Mouse (Mus musculus) neutrophil, adult 83 days (primary cell): ENCODE data around the gene Tspan18. TPM values are rescaled to one million over a fixed set of nuclear protein-coding genes. Genes with fewer than 3 reads are reported as not detected.

Source experiments
- total RNA-seq, 2 experiments: library from RNA; stranded (reverse); gene quantifications; one replicate each; pipeline ENCODE4 v1.2.4; 2023

The Tspan18 gene
- total RNA-seq: under 1 TPM; 0.24 to 0.44 TPM

GRCm38 (mm10) chr2:93333817-93334731 lies at the start of gene Tspan18:
Gene Tspan18 (minus strand): TSS chr2:93334505.

DNA sequence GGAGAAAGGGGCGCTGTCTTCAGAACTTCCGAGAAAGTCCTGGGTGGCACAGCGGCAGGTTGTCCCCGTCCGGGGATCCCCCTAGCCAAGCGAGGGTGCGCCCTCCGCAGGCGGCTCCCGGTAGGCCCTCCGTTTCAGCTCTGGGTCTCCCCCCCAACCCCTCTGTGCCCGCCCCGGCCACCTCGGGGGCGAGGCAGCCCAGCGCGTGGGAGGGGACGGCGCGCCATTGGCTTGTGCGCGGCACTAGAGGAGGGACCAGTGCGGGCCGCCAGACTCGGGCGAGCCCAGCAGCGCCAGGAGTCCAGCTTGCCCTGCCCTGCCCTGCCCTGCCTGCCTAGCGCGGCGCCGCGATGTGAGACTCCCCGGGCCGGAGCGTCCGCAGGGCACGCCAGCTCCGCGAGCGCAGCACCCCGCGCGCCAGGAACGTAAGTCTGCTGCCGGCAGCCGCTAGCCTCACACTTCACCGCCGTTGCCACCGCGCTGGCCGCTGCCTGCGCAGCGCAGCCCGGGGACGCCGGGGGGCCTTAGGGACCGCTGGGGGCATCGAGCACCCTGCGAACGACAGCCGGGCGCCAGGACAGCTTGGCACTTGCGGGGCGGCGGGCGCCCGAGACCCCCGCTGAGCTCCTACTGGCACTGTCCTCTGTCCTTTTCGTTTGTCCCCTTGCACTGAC lies 146.8 kb downstream of the Tspan18 start, which contains the start of gene Trp53i11:
Gene Trp53i11, plus strand, starts transcription at position 226 of the 674 bp plus-strand sequence.

Other genes with a start within 250 kb of the Tspan18 start
- gene Trp53i11, start 147.0 kb downstream of the Tspan18 start, total RNA-seq: 1 to 10 TPM; 2.1 to 2.4 TPM
- 100 to 1,000 TPM; 167 to 172 TPM for gene Cd82, start 128.6 kb upstream of the Tspan18 start, total RNA-seq
- not detected for gene Gm10803, start 226.1 kb upstream of the Tspan18 start, total RNA-seq